Mouse (Mus musculus) E14TG2a.4 (cell line): ENCODE data around the gene Pla2g4e.

ENCODE experiments used
- H3K27me3 ChIP-seq: 2 replicates; pipeline ENCODE4 v1.6.1; 2014; ENCODE audit warnings: low read length, control low read depth; ENCODE audit not compliant: insufficient read depth
- H3K36me3 ChIP-seq: 2 replicates; pipeline ENCODE4 v1.6.1; 2014; ENCODE audit warnings: low read length, control low read depth; ENCODE audit not compliant: insufficient read depth
- H3K4me1 ChIP-seq: replicated peaks from 2 replicates; pipeline ENCODE4 v1.6.1; 2014; ENCODE audit warnings: low read depth, low read length, control low read depth
- H3K4me3 ChIP-seq: replicated peaks from 2 replicates; pipeline ENCODE4 v1.5.1; 2014; ENCODE audit warnings: mild to moderate bottlenecking, low read length
- H3K9me3 ChIP-seq: 2 replicates; pipeline ENCODE4 v1.6.1; 2014; ENCODE audit warnings: low read length, control low read depth
- CTCF ChIP-seq: conservative IDR thresholded peaks from 2 replicates; pipeline ENCODE4 v1.5.1; 2014; ENCODE audit warnings: low read length
- NANOG ChIP-seq: IDR thresholded peaks from 2 replicates; pipeline ENCODE4 v1.6.1; 2014; ENCODE audit warnings: borderline replicate concordance, low read length, mixed read lengths
- POU5F1 ChIP-seq: IDR thresholded peaks from 2 replicates; pipeline ENCODE4 v1.6.1; 2014; ENCODE audit warnings: low read length, borderline replicate concordance

The Pla2g4e gene

DNA sequence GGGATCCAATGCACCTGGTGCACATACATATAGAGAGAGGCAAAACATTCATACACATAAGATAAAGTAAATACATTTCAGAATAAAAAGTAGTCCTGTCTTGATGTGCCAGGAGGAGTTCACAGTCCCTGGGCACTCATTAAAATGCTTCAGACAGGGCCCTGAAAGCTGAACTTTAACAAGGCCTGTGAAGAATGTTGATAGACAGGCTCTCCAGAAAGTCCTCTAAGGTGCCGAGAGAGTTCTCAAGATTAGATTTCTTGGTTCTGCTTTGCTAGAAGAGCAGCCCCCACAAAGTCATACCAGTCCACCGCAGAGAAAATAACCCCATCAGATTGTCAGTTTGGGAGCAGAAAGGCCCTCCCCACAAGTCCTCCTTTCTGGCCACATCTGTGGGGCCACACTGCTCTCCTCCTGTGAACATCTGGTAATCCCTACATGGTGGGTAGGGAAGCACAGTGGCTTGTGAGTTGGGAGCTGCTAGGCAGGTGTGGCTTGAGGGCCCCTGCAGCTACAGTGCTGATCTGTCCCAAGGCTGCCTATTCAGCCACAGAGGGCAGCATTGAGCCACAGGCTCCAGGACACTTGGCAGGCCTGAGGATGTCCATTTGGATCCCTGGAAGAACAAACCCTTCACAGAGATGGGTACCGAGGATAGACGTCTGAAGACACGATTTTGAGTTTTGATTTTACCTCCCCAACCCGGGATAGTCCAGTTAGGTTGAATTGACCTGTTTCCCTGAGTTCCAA lies 59.4 kb downstream of the Pla2g4e start:
- H3K9me3 ChIP-seq, result no peaks in the 10 kb centered on the region
- TF ChIP-seq POU5F1, result no peak
- no peaks in the 10 kb centered on the region for H3K36me3 ChIP-seq
- H3K4me1 ChIP-seq, result no peaks in the 10 kb centered on the region
- H3K4me3 ChIP-seq, result no peak overlapping the region
- H3K27me3 ChIP-seq, result peaks cover 8% of the 10 kb centered on the region; the same call in 1 of the 2 replicates

DNA sequence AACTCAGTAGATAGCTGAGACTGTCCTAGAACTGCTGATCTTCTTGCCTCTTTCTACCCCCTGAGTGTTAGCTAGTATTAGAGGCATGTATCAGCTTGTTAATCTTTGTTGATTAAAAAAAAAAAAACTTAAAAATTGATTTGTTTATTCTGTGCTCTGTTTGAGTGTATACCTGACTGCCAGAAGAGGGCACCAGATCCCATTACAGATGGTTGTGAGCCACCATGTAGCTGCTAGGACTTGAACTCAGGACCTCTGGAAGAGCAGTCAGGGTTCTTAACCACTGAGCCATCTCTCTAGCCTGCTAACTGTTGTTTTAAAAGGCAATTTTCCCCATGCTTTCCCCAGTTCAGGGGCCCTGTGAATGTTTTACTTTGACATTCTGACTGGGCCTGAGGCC lies 66.2 kb downstream of the Pla2g4e start:
- TF ChIP-seq POU5F1, result no peak
- TF ChIP-seq CTCF, result peak; percentile 21; the same call in 1 of the 2 replicates
- no peaks in the 10 kb centered on the region for H3K9me3 ChIP-seq
- H3K27me3 ChIP-seq, result no peaks in the 10 kb centered on the region
- H3K36me3 ChIP-seq, result no peaks in the 10 kb centered on the region
- H3K4me1 ChIP-seq, result peaks cover 13% of the 10 kb centered on the region
- H3K4me3 ChIP-seq, result no peak overlapping the region

DNA sequence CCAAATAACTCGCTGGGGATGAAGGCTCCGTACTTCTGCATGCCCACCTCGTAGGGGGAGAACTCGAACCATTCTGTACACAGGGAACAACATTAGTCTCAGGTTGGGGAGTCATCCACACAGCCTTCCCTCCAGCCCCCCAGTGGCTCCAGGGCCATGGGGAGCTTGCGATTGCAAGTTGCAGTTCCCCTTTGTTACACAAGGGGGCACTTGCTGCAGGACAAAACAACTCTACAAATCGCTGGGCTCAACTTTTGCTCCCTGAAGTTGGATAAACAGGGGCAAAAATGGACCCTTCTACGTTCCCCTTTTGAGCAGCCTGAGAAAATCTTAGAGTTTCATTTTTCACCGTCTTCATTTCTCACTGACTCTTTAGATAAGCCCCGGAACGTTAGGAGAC lies 71.4 kb downstream of the Pla2g4e start:
- H3K4me3 ChIP-seq, result peak overlapping the region; percentile 58
- H3K9me3 ChIP-seq, result no peaks in the 10 kb centered on the region
- TF ChIP-seq NANOG, result no peak
- TF ChIP-seq POU5F1, result no peak
- TF ChIP-seq CTCF, result peak; percentile 96
- H3K4me1 ChIP-seq, result peaks cover 31% of the 10 kb centered on the region
- H3K36me3 ChIP-seq, result no peaks in the 10 kb centered on the region
- no peaks in the 10 kb centered on the region for H3K27me3 ChIP-seq

DNA sequence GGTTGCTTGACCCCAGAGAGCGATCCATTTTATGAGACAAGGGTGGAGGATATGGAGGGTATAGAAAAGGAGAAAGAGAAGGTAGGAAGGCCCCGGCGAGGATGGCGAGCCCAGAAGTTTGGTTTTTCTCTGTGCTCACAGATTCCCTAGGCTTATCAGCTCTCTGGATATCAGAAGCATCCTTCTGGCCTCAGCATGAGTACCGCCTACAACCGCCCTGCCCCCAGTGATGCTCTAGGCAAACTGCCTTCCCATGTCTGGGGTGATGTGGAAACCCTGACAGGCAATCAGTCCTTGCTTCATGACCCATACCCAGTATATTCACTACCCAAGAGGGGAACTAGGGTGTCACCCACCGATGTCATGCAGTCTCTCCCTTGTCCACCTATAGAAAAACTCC lies 73.8 kb downstream of the Pla2g4e start:
- 0 out of 2 replicates have a peak, but pooled peaks cover 3% of the 10 kb centered on the region for H3K27me3 ChIP-seq
- H3K36me3 ChIP-seq, result no peaks in the 10 kb centered on the region
- peaks cover 31% of the 10 kb centered on the region for H3K4me1 ChIP-seq
- no peaks in the 10 kb centered on the region for H3K9me3 ChIP-seq
- no peak overlapping the region for H3K4me3 ChIP-seq
- TF ChIP-seq POU5F1 (no peak), NANOG (no peak), CTCF (no peak)

DNA sequence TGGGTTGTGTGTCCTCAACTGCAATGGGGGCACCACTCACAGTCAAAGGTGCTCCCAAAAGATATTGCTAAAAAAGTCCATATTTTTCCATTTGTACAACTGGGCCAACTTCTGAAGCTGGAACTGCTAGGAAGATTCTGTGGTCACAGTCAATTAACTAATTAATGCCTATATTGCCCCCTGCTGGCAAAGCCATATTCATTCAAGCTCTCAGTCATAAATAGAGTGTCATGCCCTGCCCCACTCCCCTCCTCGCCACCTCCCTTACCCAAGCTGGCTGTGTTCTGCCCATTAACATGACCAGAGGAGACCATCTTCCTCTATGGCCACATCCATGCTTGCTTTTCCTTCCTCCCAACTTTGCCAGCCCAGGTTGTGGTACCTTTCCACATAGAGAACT lies 74.4 kb downstream of the Pla2g4e start:
- Histone ChIP-seq H3K9me3 (no peaks in the 10 kb centered on the region), H3K4me1 (peaks cover 31% of the 10 kb centered on the region), H3K27me3 (0 out of 2 replicates have a peak, but pooled peaks cover 3% of the 10 kb centered on the region), H3K4me3 (no peak overlapping the region), H3K36me3 (no peaks in the 10 kb centered on the region)
- TF ChIP-seq POU5F1 (no peak), CTCF (peak; percentile 19)

DNA sequence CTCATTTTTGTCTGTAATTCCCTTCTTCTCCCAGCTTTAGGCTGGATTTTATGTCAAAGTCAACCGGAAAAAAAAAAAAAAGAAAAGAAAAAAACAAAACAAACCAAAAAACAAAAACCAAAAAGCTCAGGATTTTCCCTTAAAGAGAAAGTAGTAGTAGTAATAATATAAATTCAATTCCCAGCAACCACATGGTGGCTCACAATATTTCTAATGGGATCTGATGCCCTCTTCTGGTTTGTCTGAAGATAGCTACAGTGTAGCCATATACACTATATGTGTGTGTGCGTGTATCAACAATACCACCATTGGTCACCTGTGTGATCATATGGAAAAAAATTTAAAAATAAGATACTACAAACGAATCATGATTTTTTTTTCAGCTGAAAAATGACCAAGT lies 75.8 kb downstream of the Pla2g4e start:
- Histone ChIP-seq H3K27me3 (0 out of 2 replicates have a peak, but pooled peaks cover 3% of the 10 kb centered on the region), H3K4me1 (peaks cover 23% of the 10 kb centered on the region), H3K9me3 (no peaks in the 10 kb centered on the region), H3K4me3 (no peak overlapping the region), H3K36me3 (no peaks in the 10 kb centered on the region)
- TF ChIP-seq POU5F1 (no peak), CTCF (peak; percentile 11; the same call in 1 of the 2 replicates)

DNA sequence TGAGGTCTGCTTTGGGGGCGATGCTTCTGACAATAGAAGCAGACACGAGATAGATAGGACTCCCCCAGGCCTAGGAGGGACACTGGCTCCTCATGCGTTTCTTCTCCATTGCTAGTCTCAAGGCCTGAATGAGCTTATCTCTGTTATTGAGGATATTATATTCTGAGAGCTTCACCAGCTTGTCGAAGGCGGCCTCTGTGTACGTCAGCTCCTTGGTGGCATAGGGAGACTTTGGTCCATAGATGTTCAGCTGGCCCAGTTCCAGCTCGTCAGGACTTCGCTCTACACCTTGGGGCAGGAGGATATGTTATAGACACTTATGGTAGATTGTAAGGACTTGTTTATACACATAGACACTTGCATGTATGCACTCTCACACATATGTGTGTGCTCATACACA lies 77.4 kb downstream of the Pla2g4e start:
- no peak overlapping the region for H3K4me3 ChIP-seq
- no peaks in the 10 kb centered on the region for H3K9me3 ChIP-seq
- 0 out of 2 replicates have a peak, but pooled peaks cover 3% of the 10 kb centered on the region for H3K27me3 ChIP-seq
- 0 out of 2 replicates have a peak, but pooled peaks cover 10% of the 10 kb centered on the region for H3K4me1 ChIP-seq
- no peaks in the 10 kb centered on the region for H3K36me3 ChIP-seq
- TF ChIP-seq CTCF, result no peak
- TF ChIP-seq POU5F1, result no peak
- no peak for TF ChIP-seq NANOG

DNA sequence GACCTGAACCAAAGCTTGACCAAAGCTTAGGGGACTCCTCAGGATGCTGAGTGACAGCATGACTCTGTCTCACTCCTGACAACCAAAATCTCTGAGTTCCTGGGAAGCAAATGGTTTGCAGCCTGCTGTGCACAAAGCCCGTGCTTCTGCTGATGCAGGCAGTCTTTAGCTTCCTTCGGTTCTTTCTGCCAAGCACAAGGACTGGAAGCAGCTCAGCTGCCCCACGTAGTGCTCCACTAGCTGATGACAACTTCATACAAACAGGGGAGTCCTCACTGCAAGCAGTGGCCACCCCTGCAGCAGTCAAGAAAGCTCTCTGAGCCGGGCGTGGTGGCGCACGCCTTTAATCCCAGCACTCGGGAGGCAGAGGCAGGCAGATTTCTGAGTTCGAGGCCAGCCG lies 79.7 kb downstream of the Pla2g4e start:
- Histone ChIP-seq H3K4me1 (no peaks in the 10 kb centered on the region), H3K4me3 (no peak overlapping the region), H3K9me3 (no peaks in the 10 kb centered on the region), H3K36me3 (no peaks in the 10 kb centered on the region), H3K27me3 (0 out of 2 replicates have a peak, but pooled peaks cover 3% of the 10 kb centered on the region)
- TF ChIP-seq NANOG, result no peak
- no peak for TF ChIP-seq CTCF
- no peak for TF ChIP-seq POU5F1

DNA sequence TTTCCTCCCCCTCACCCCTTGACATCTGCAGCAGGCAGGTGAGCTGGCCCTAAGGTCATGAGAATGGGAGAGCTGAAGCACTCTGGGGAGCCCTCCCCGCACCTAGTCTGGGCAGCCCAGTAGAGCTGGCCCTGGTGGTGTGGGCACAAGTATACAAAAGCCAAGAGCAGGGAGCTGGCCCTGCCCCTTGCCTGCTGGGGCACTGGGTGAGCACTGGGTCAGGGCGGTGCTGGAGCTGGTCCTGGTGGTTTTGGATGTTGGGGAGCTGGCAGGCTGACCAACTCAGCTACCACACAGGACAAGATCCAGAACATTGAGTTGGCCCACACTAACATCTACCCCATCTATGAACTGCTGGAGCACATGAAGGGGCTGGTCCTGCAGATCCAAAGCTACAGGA lies 85.7 kb downstream of the Pla2g4e start:
- Histone ChIP-seq H3K4me3 (no peak overlapping the region), H3K9me3 (no peaks in the 10 kb centered on the region), H3K27me3 (no peaks in the 10 kb centered on the region), H3K36me3 (no peaks in the 10 kb centered on the region), H3K4me1 (peaks cover 9% of the 10 kb centered on the region)
- TF ChIP-seq CTCF, result no peak
- no peak for TF ChIP-seq NANOG
- no peak for TF ChIP-seq POU5F1
